Mouse (Mus musculus): Measurements from ENCODE around the gene Ddah2. TPM values are rescaled to one million over a fixed set of nuclear protein-coding genes. Genes with fewer than 3 reads are reported as not detected.

Gene Ddah2
- total RNA-seq, 2 experiments from 2014 or later: 13.7 to 15.8 TPM

- peak overlapping the region; percentile 43; the same call in 1 of the 2 replicates for H3K27ac ChIP-seq
- H3K4me3 ChIP-seq: no peak overlapping the region
- no peak for DNase-seq (ENCODE audit: low spot score in 2 of 2)
- TF ChIP-seq CTCF (conservative IDR thresholded peaks at IDR 0.05): no peak
These were observed 37.8 kb downstream of the Ddah2 start for GRCm38 (mm10) chr17:35096597-35096996.

- DNase-seq (ENCODE audit: low spot score in 2 of 2): peak; percentile 37 to 43
- peak; percentile 67 for TF ChIP-seq CTCF (conservative IDR thresholded peaks at IDR 0.05)
- no peak overlapping the region for H3K4me3 ChIP-seq
- peak overlapping the region; percentile 43; the same call in 1 of the 2 replicates for H3K27ac ChIP-seq
These were observed 38.4 kb downstream of the Ddah2 start for GRCm38 (mm10) chr17:35097164-35097655.

- Histone ChIP-seq H3K27ac (no peak overlapping the region), H3K4me3 (no peak overlapping the region)
- no peak for TF ChIP-seq CTCF (conservative IDR thresholded peaks at IDR 0.05)
- DNase-seq (ENCODE audit: low spot score in 2 of 2): no peak
These were observed 41.4 kb downstream of the Ddah2 start for GRCm38 (mm10) chr17:35100196-35100765.

DNA sequence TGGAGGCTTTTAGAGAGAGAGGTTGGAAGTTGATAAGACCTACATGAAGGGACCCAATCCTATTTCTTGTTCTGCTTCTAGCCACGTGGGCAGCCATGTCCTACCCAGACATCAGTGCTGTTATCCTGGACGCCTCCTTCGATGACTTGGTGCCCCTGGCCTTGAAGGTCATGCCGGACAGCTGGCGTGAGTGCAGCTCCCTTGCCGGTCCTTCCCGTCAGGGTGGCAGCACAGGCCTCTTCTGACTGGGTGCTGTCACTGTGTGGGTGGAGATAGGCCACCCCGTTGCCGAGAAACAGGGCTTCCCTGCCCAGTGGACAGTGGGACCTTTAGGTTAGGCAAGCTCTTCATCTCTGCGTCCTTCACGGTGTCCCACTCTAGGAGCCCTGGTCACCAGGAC is 42.3 kb downstream of the Ddah2 start:
- no peak for TF ChIP-seq CTCF (conservative IDR thresholded peaks at IDR 0.05)
- H3K27ac ChIP-seq: no peak overlapping the region
- DNase-seq (ENCODE audit: low spot score in 2 of 2): no peak
- H3K4me3 ChIP-seq: no peak overlapping the region

GRCm38 (mm10) chr17:35102299-35102698 is 43.5 kb downstream of the Ddah2 start:
- Histone ChIP-seq H3K4me3 (no peak overlapping the region), H3K27ac (no peak overlapping the region)
- TF ChIP-seq CTCF (conservative IDR thresholded peaks at IDR 0.05): no peak
- no peak for DNase-seq (ENCODE audit: low spot score in 2 of 2)

DNA sequence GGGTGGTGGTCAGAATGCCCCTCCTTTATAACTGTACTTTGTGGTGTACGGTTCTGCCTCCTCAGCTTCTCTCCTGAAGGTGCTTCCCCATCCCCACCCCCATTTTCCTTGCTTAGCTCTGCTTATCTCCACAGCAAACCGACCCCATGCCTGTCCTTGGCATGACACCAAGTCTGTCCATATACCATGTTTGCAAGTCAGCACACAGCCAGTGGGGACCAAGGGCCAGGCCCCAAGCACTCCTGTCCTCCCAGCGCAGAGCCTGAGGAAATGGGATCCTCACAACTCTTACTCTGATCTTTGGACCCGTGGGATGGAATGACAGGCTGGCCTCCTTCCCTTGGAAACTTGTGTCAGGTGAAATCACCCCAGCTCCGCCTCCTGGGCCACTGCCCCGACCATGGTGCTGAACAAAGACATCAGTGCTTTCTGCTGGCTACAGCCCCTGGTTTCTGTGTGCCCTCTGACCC is 44.4 kb downstream of the Ddah2 start:
- no peak overlapping the region for H3K27ac ChIP-seq

GRCm38 (mm10) chr17:35104079-35104478 is 45.2 kb downstream of the Ddah2 start:
- TF ChIP-seq CTCF (conservative IDR thresholded peaks at IDR 0.05): no peak
- H3K27ac ChIP-seq: no peak overlapping the region

More for the DNA sequence above, 44.4 kb downstream of the Ddah2 start:
- no peak for DNase-seq (ENCODE audit: low spot score in 2 of 2)
- TF ChIP-seq CTCF (conservative IDR thresholded peaks at IDR 0.05): no peak
- H3K4me3 ChIP-seq: no peak overlapping the region

GRCm38 (mm10) chr17:35104754-35105153 is 45.9 kb downstream of the Ddah2 start:
- no peak for TF ChIP-seq CTCF (conservative IDR thresholded peaks at IDR 0.05)
- no peak for DNase-seq (ENCODE audit: low spot score in 2 of 2)
- H3K4me3 ChIP-seq: no peak overlapping the region
- no peak overlapping the region for H3K27ac ChIP-seq

More at GRCm38 (mm10) chr17:35104079-35104478, 45.2 kb downstream of the Ddah2 start:
- no peak for DNase-seq (ENCODE audit: low spot score in 2 of 2)
- no peak overlapping the region for H3K4me3 ChIP-seq

DNA sequence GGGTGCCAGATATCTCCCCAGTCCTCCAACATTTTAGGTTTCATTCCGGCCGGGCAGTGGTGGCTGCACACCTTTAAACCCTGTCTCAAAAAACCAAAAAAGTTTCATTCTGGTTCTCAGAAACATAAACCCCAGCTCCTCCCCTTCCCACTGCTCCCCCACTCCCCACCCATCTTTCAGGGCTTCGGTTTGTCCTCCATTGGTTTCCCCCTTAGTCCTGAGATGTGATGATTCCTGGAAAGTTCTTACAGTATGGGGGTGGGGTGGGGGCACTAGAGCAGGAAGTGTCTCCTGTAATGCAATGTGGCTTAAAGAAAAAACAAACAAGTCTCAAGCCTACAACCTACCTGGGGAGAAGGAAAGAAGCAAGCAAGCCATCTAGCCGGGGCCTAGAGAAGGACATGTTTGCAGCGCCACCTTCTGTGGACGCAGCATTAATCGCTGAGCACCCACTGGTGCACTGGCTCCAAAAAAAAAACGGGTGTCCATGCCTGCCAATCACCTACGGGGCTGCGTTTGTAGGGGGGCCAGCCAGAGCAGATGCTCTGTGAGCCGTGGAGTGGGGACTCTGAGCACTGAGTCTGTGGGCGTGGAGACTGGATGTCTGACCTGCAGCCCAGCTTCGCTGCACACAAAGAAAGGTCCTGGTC is 47.0 kb downstream of the Ddah2 start:
- Histone ChIP-seq H3K27ac (no peak overlapping the region), H3K4me3 (no peak overlapping the region)
- peak; percentile 71 for TF ChIP-seq CTCF (conservative IDR thresholded peaks at IDR 0.05)
- DNase-seq (ENCODE audit: low spot score in 2 of 2): no peak

DNA sequence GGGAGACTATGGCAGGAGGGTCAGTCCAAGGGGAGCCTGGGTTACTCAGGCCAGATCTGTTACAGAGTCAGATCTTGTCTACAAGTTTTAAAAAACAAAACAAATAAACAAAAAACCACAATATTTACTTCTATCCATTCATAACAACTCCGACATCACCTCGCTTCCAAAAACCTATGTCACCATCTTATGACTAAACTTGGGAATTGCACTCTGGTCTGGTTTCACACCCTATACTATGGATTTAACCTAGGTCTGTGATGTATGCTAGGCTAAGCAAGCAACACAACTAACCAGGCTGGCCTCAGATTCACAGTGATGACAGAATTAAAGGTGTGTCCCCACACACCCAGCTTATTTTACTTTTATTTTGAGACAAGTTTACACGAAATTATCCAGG is 47.7 kb downstream of the Ddah2 start:
- no peak for DNase-seq (ENCODE audit: low spot score in 2 of 2)
- Histone ChIP-seq H3K27ac (no peak overlapping the region), H3K4me3 (no peak overlapping the region)
- TF ChIP-seq CTCF (conservative IDR thresholded peaks at IDR 0.05): peak; percentile 50

GRCm38 (mm10) chr17:35108097-35108496 is 49.3 kb downstream of the Ddah2 start, which contains the start of gene Ly6g5c:
TSS of gene Ly6g5c (plus strand) at chr17:35108279.
- TF ChIP-seq CTCF (conservative IDR thresholded peaks at IDR 0.05): no peak
- no peak within 1 kb of the TSS for H3K27ac ChIP-seq
- DNase-seq (ENCODE audit: low spot score in 2 of 2): no peak
- no peak within 1 kb of the TSS for H3K4me3 ChIP-seq

Other genes starting within 250 kb of the Ddah2 start
- 10 to 100 TPM; 55.5 to 61.3 TPM for gene Stk19, start 222.1 kb upstream of the Ddah2 start, total RNA-seq (2021)
- gene Dxo, start 222.0 kb upstream of the Ddah2 start, total RNA-seq (2021): 10 to 100 TPM; 39.7 to 42.3 TPM
- gene Skiv2l, start 208.8 kb upstream of the Ddah2 start, total RNA-seq (2021): 10 to 100 TPM; 75.1 to 78.3 TPM
- gene Nelfe, start 208.6 kb upstream of the Ddah2 start, total RNA-seq (2021): 10 to 100 TPM; 34.9 to 38.1 TPM
- gene Cfb, start 196.5 kb upstream of the Ddah2 start, total RNA-seq (2021): not detected
- 1 to 10 TPM; 7.5 to 9.0 TPM for gene Zbtb12, start 179.6 kb upstream of the Ddah2 start, total RNA-seq (2021)
- not detected for gene Gm20547, start 177.0 kb upstream of the Ddah2 start, total RNA-seq (2021)
- 1 to 10 TPM; 1.1 to 1.8 TPM for gene C2, start 160.8 kb upstream of the Ddah2 start, total RNA-seq (2021)
- 100 to 1,000 TPM; 181 to 190 TPM for gene Ehmt2, start 160.6 kb upstream of the Ddah2 start, total RNA-seq (2021)
- gene Slc44a4, start 144.6 kb upstream of the Ddah2 start, total RNA-seq (2021): under 1 TPM in 1 of 2 experiments, not detected in 1; 0.29 TPM
- 10 to 100 TPM; 39.4 to 43.1 TPM for gene Neu1, start 127.8 kb upstream of the Ddah2 start, total RNA-seq (2021)
- gene Hspa1b, start 99.8 kb upstream of the Ddah2 start, total RNA-seq (2021): 10 to 100 TPM; 21.4 to 24.7 TPM
- gene Gm20481, start 89.1 kb upstream of the Ddah2 start, total RNA-seq (2021): not detected
- 10 to 100 TPM; 16.9 to 18.1 TPM for gene Hspa1a, start 86.9 kb upstream of the Ddah2 start, total RNA-seq (2021)
- under 1 TPM; 0.44 to 0.49 TPM for gene Hspa1l, start 86.3 kb upstream of the Ddah2 start, total RNA-seq (2021)
- gene Lsm2, start 77.2 kb upstream of the Ddah2 start, total RNA-seq (2021): 10 to 100 TPM; 15.9 to 21.8 TPM
- 10 to 100 TPM; 48.2 to 55.1 TPM for gene Vars, start 58.0 kb upstream of the Ddah2 start, total RNA-seq (2021)
- gene Vwa7, start 42.5 kb upstream of the Ddah2 start, total RNA-seq (2021): under 1 TPM; 0.20 to 0.26 TPM
- gene Sapcd1, start 31.0 kb upstream of the Ddah2 start, total RNA-seq (2021): under 1 TPM in 1 of 2 experiments, not detected in 1; 0.67 TPM
- gene Msh5, start 12.3 kb upstream of the Ddah2 start, total RNA-seq (2021): 1 to 10 TPM in 1 of 2 experiments, under 1 TPM in 1; 0.26 to 1.1 TPM
- 1 to 10 TPM; 9.2 to 9.6 TPM for gene Clic1, start 9.1 kb upstream of the Ddah2 start, total RNA-seq (2021)
- not detected for gene Ly6g6c, start 6.4 kb downstream of the Ddah2 start, total RNA-seq (2021)
- not detected for gene Mpig6b, start 7.1 kb downstream of the Ddah2 start, total RNA-seq (2021)
- gene Ly6g6e, start 17.9 kb downstream of the Ddah2 start, total RNA-seq (2021): 1 to 10 TPM; 2.5 to 3.5 TPM
- 1 to 10 TPM; 1.1 TPM for gene Ly6g6d, start 19.0 kb downstream of the Ddah2 start, total RNA-seq (2021)
- under 1 TPM in 1 of 2 experiments, not detected in 1; 0.52 TPM for gene Ly6g6f, start 26.6 kb downstream of the Ddah2 start, total RNA-seq (2021)
- gene Abhd16a, start 30.2 kb downstream of the Ddah2 start, total RNA-seq (2021): 100 to 1,000 TPM; 110 to 113 TPM
- gene Ly6g5c, start 49.2 kb downstream of the Ddah2 start, total RNA-seq (2021): not detected
- under 1 TPM in 1 of 2 experiments, not detected in 1; 0.54 TPM for gene Ly6g5b, start 56.4 kb downstream of the Ddah2 start, total RNA-seq (2021)
- 10 to 100 TPM; 15.0 to 15.9 TPM for gene Gpank1, start 62.4 kb downstream of the Ddah2 start, total RNA-seq (2021)
- gene Csnk2b, start 63.0 kb downstream of the Ddah2 start, total RNA-seq (2021): 100 to 1,000 TPM; 170 to 178 TPM
- gene D17H6S53E, start 67.3 kb downstream of the Ddah2 start, total RNA-seq (2021): 10 to 100 TPM; 25.2 to 29.3 TPM
- under 1 TPM; 0.37 to 0.49 TPM for gene Apom, start 73.0 kb downstream of the Ddah2 start, total RNA-seq (2021)
- gene Bag6, start 76.1 kb downstream of the Ddah2 start, total RNA-seq (2021): 100 to 1,000 TPM; 320 to 334 TPM
- 100 to 1,000 TPM; 339 to 370 TPM for gene Prrc2a, start 105.9 kb downstream of the Ddah2 start, total RNA-seq (2021)
- 10 to 100 TPM; 11.1 to 11.8 TPM for gene Aif1, start 117.0 kb downstream of the Ddah2 start, total RNA-seq (2021)
- 1 to 10 TPM; 6.2 to 8.6 TPM for gene Lst1, start 129.4 kb downstream of the Ddah2 start, total RNA-seq (2021)
- under 1 TPM; 0.76 to 0.77 TPM for gene Ltb, start 135.4 kb downstream of the Ddah2 start, total RNA-seq (2021)
- not detected for gene Tnf, start 143.0 kb downstream of the Ddah2 start, total RNA-seq (2021)
- under 1 TPM; 0.54 to 0.59 TPM for gene Lta, start 146.3 kb downstream of the Ddah2 start, total RNA-seq (2021)
- gene Gm16181, start 161.8 kb downstream of the Ddah2 start, total RNA-seq (2021): not detected
- 100 to 1,000 TPM; 615 to 646 TPM for gene Atp6v1g2, start 174.6 kb downstream of the Ddah2 start, total RNA-seq (2021)
- gene Nfkbil1, start 176.8 kb downstream of the Ddah2 start, total RNA-seq (2021): 10 to 100 TPM; 13.3 to 15.1 TPM
- 100 to 1,000 TPM; 230 to 239 TPM for gene Ddx39b, start 182.7 kb downstream of the Ddah2 start, total RNA-seq (2021)
- gene H2-D1, start 203.7 kb downstream of the Ddah2 start, total RNA-seq (2021): 10 to 100 TPM; 15.7 to 21.2 TPM